Mouse (Mus musculus) liver, embryonic 14.5 days (tissue): ENCODE data around the gene Fry. TPM values are rescaled to one million over a fixed set of nuclear protein-coding genes. Genes with fewer than 3 reads are reported as not detected.
A peak's percentile ranks its signal among the peaks of the same experiment; 100 is the strongest.

Source experiments
- ATAC-seq: fragments of 200-750 bp; cut with Nextera tagmentation; 2 replicates; pipeline ENCODE4 v1.8.0; 2017; ENCODE audit warnings: moderate number of reproducible peaks, mild to moderate bottlenecking, moderate library complexity; ENCODE audit not compliant: insufficient read depth
- DNase-seq, 3 experiments: peaks; one replicate each; pipeline ENCODE4 v3.0.0-alpha.2; 2012 to 2013; ENCODE audit warnings: low read depth in 3 of 3, low spot score in 3 of 3
- H3K27ac ChIP-seq: fragments of 300-500 bp; sonication (generic); 2 replicates; pipeline ENCODE4 v1.5.1; 2014; ENCODE audit warnings: moderate library complexity, mild to moderate bottlenecking, control low read depth, inconsistent platforms
- H3K27me3 ChIP-seq: fragments of 300-500 bp; sonication (generic); 2 replicates; pipeline ENCODE4 v1.6.1; 2014; ENCODE audit warnings: mild to moderate bottlenecking, low read length, moderate library complexity; ENCODE audit not compliant: control insufficient read depth, insufficient read depth
- H3K36me3 ChIP-seq: fragments of 300-500 bp; sonication (generic); replicated peaks from 2 replicates; pipeline ENCODE4 v1.6.1; 2014; ENCODE audit warnings: low read depth; ENCODE audit not compliant: control insufficient read depth, insufficient read depth
- H3K4me1 ChIP-seq, 2 experiments: fragments of 200-500 bp in 1 of 2; fragments of 300-500 bp in 1 of 2; sonication (generic) in 1 of 2; replicated peaks; 2 replicates each; pipeline ENCODE4 v1.6.1; 2012 to 2014; ENCODE audit warnings: antibody characterized with exemption in 1 of 2, inconsistent platforms in 1 of 2, low read length in 1 of 2; ENCODE audit not compliant: control insufficient read depth in 2 of 2, insufficient read depth in 2 of 2
- H3K4me2 ChIP-seq: fragments of 300-500 bp; sonication (generic); 2 replicates; pipeline ENCODE4 v1.6.1; 2014; ENCODE audit warnings: low read depth, mild to moderate bottlenecking, control low read depth, moderate library complexity
- H3K4me3 ChIP-seq, 2 experiments: fragments of 200-500 bp in 1 of 2; fragments of 300-500 bp in 1 of 2; sonication (generic) in 1 of 2; 2 replicates each; pipeline ENCODE4 v1.5.1; 2012 to 2014; ENCODE audit warnings: low read depth in 2 of 2, low read length in 2 of 2, mild to moderate bottlenecking in 2 of 2, control low read depth in 1 of 2, inconsistent platforms in 1 of 2, moderate library complexity in 1 of 2; ENCODE audit not compliant: insufficient read depth in 1 of 2
- H3K9ac ChIP-seq: fragments of 300-500 bp; sonication (generic); replicated peaks from 2 replicates; pipeline ENCODE4 v1.6.1; 2014; ENCODE audit warnings: mild to moderate bottlenecking, control low read depth, moderate library complexity
- H3K9me3 ChIP-seq: fragments of 300-500 bp; sonication (generic); 2 replicates; pipeline ENCODE4 v1.6.1; 2016; ENCODE audit warnings: low read length, mixed read lengths; ENCODE audit not compliant: control insufficient read depth
- CTCF ChIP-seq: IDR thresholded peaks from 2 replicates; pipeline ENCODE4 v1.5.1; 2016; ENCODE audit warnings: antibody characterized with exemption, low read depth, control low read depth
- EP300 ChIP-seq: IDR thresholded peaks from 2 replicates; pipeline ENCODE4 v1.6.1; 2016; ENCODE audit warnings: antibody characterized with exemption, low read depth
- WGBS: fragments of 180-500 bp; shearing (Covaris S2); extraction: QIAGEN DNeasy Blood & Tissue Kit; methylation state at CpG from one replicate; pipeline ENCODE4 v1.1.7; 2014; ENCODE audit not compliant: insufficient replicate concordance; 5-methylcytosine and 5-hydroxymethylcytosine counted together
- polyA plus RNA-seq, 2 experiments: library from polyadenylated mRNA; depleted of rRNA in 1 of 2; stranded (reverse) in 1 of 2; unstranded in 1 of 2; fragments of >200 nt; fragmentation: Nextera tagmentation in 1 of 2; extraction: Ambion mirVana in 1 of 2; gene quantifications; 2 replicates each; pipeline versions ENCODE4 v1.2.1 to v1.2.3; 2012 to 2014

Fry gene
- polyA plus RNA-seq, 2 experiments, result 1.4 to 1.9 TPM

GRCm38 (mm10) chr5:150418035-150418434 lies 299.6 kb downstream of the Fry start:
- TF ChIP-seq CTCF (no peak), EP300 (no peak)
- H3K9ac ChIP-seq, result no peak overlapping the region
- no peaks in the 10 kb centered on the region for H3K4me1 ChIP-seq
- no peak overlapping the region for H3K4me2 ChIP-seq
- no peaks in the 10 kb centered on the region for H3K36me3 ChIP-seq
- H3K9me3 ChIP-seq, result no peaks in the 10 kb centered on the region
- no peaks in the 10 kb centered on the region for H3K27me3 ChIP-seq
- no peak overlapping the region for H3K27ac ChIP-seq
- no peak overlapping the region for H3K4me3 ChIP-seq
- no peak for ATAC-seq
- 46% methylated on average over 6 of the region's 6 CpGs for WGBS
- DNase-seq, result no peak

GRCm38 (mm10) chr5:150425038-150425437 lies 306.6 kb downstream of the Fry start:
- no peak overlapping the region for H3K27ac ChIP-seq
- WGBS, result 56% methylated on average over 5 of the region's 5 CpGs
- no peak overlapping the region for H3K4me3 ChIP-seq
- DNase-seq (no peak), ATAC-seq (no peak)
- no peak overlapping the region for H3K4me2 ChIP-seq
- H3K9ac ChIP-seq, result no peak overlapping the region
- TF ChIP-seq CTCF (no peak), EP300 (no peak)
- H3K4me1 ChIP-seq, result no peaks in the 10 kb centered on the region
- H3K36me3 ChIP-seq, result no peaks in the 10 kb centered on the region
- no peaks in the 10 kb centered on the region for H3K9me3 ChIP-seq
- H3K27me3 ChIP-seq, result no peaks in the 10 kb centered on the region

GRCm38 (mm10) chr5:150426595-150426994 lies 308.1 kb downstream of the Fry start:
- no peaks in the 10 kb centered on the region for H3K4me1 ChIP-seq
- no peaks in the 10 kb centered on the region for H3K27me3 ChIP-seq
- no peak overlapping the region for H3K9ac ChIP-seq
- H3K36me3 ChIP-seq, result no peaks in the 10 kb centered on the region
- TF ChIP-seq EP300 (no peak), CTCF (peak; percentile 72)
- no peak overlapping the region for H3K27ac ChIP-seq
- ATAC-seq (no peak), DNase-seq (no peak)
- H3K4me3 ChIP-seq, result no peak overlapping the region
- no peaks in the 10 kb centered on the region for H3K9me3 ChIP-seq
- no peak overlapping the region for H3K4me2 ChIP-seq
- WGBS, result 77% methylated on average over 3 of the region's 3 CpGs

GRCm38 (mm10) chr5:150431286-150431685 lies 312.8 kb downstream of the Fry start:
- no peak for ATAC-seq
- H3K27me3 ChIP-seq, result no peaks in the 10 kb centered on the region
- H3K4me1 ChIP-seq, result no peaks in the 10 kb centered on the region
- H3K4me3 ChIP-seq, result no peak overlapping the region
- 78% methylated on average over 7 of the region's 7 CpGs for WGBS
- H3K4me2 ChIP-seq, result no peak overlapping the region
- TF ChIP-seq CTCF (peak; percentile 65), EP300 (no peak)
- no peaks in the 10 kb centered on the region for H3K36me3 ChIP-seq
- DNase-seq, result no peak
- H3K9me3 ChIP-seq, result no peaks in the 10 kb centered on the region
- no peak overlapping the region for H3K9ac ChIP-seq
- H3K27ac ChIP-seq, result no peak overlapping the region

GRCm38 (mm10) chr5:150432960-150433359 lies 314.5 kb downstream of the Fry start:
- Histone ChIP-seq H3K4me1 (no peaks in the 10 kb centered on the region), H3K36me3 (no peaks in the 10 kb centered on the region), H3K27me3 (no peaks in the 10 kb centered on the region), H3K4me2 (no peak overlapping the region), H3K4me3 (no peak overlapping the region), H3K9me3 (no peaks in the 10 kb centered on the region), H3K9ac (no peak overlapping the region), H3K27ac (no peak overlapping the region)
- WGBS, result 75% methylated on average over 2 of the region's 2 CpGs
- TF ChIP-seq CTCF, result peak; percentile 50
- TF ChIP-seq EP300, result no peak
- DNase-seq (no peak), ATAC-seq (no peak)
